Mouse (Mus musculus): Measurements from ENCODE around the gene Smarce1. TPM values are rescaled to one million over a fixed set of nuclear protein-coding genes. Genes with fewer than 3 reads are reported as not detected.

Smarce1 gene
- polyA plus RNA-seq, 1 experiment from 2014 or later = 235 TPM

DNA sequence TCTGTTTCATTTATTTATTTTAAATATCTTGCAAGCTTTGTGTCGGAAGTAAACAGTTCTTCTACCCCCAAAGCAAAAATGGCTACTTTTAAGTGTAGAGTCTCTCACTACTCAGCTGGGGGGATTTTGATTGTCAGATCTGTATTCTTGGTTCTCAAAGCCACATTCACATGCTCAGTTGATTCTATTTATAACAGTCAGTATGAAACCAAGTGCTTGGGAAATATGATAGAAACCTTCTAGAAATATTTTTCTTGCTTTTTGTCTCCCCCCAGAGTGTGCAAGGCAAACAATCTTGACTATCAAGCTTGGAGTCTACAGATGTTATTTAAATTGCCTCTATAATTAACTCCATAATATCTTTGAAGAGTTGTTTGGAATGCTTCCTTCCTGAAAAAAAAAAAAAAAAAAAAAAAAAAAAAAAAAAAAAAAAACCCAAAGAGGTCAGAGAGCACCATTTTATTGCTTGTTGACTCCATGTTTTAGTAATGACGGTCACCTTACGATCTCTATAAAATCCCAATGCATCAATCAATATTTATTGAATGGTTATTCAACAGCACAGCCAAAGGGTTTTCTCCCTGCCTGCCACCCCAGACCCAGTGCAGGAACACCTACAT lies 12.5 kb upstream of the Smarce1 start:
- Histone ChIP-seq H3K4me3 (ENCODE audit: low read length) (peak overlapping the region; percentile 26), H3K9me3 (ENCODE audit: control insufficient read depth, low read length) (no peaks in the 10 kb centered on the region), H3K36me3 (ENCODE audit: control insufficient read depth, insufficient read depth, low read length) (no peaks in the 10 kb centered on the region), H3K27me3 (ENCODE audit: control insufficient read depth, insufficient read depth, low read depth, low read length) (no peaks in the 10 kb centered on the region), H3K27ac (ENCODE audit: low read length) (no peak overlapping the region), H3K4me1 (replicated peaks; ENCODE audit: control insufficient read depth, insufficient read depth, low read length) (peaks cover 3% of the 10 kb centered on the region; the same call in 1 of the 2 replicates), H3K9ac (ENCODE audit: low read length) (0 out of 2 replicates have a peak overlapping the region, but pooled peaks have one; percentile 14), H3K4me2 (ENCODE audit: low read depth, low read length) (peak overlapping the region; percentile 51)
- 47% methylated on average over 3 of the region's 3 CpGs for WGBS
- ATAC-seq (ENCODE audit: low read depth) = no peak

DNA sequence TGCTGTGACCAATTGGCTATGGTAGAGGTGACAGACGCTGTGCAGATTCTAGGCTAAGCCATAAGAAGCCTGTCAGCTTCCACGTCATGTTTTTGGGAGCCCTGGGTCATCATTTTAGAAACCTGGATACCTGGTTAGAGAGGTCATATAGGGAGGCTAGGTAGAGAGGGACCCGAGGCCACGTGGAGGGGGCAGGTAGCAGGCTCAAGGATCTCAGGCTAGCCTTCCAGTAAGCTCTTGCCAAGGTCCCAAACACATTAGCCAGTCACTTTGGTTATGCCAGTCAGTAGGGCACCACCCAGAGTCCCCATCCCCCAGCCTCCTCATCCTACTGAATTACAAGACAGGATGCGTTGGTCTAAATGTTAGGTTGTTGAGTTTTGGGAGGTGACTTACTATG lies 11.2 kb upstream of the Smarce1 start:
- Histone ChIP-seq H3K9ac (ENCODE audit: low read length) (no peak overlapping the region), H3K27me3 (ENCODE audit: control insufficient read depth, insufficient read depth, low read depth, low read length) (no peaks in the 10 kb centered on the region), H3K36me3 (ENCODE audit: control insufficient read depth, insufficient read depth, low read length) (no peaks in the 10 kb centered on the region), H3K4me2 (ENCODE audit: low read depth, low read length) (no peak overlapping the region), H3K9me3 (ENCODE audit: control insufficient read depth, low read length) (no peaks in the 10 kb centered on the region), H3K27ac (ENCODE audit: low read length) (no peak overlapping the region), H3K4me1 (replicated peaks; ENCODE audit: control insufficient read depth, insufficient read depth, low read length) (peaks cover 3% of the 10 kb centered on the region; the same call in 1 of the 2 replicates), H3K4me3 (ENCODE audit: low read length) (no peak overlapping the region)
- no peak for ATAC-seq (ENCODE audit: low read depth)
- 72% methylated on average over 5 of the region's 5 CpGs for WGBS

DNA sequence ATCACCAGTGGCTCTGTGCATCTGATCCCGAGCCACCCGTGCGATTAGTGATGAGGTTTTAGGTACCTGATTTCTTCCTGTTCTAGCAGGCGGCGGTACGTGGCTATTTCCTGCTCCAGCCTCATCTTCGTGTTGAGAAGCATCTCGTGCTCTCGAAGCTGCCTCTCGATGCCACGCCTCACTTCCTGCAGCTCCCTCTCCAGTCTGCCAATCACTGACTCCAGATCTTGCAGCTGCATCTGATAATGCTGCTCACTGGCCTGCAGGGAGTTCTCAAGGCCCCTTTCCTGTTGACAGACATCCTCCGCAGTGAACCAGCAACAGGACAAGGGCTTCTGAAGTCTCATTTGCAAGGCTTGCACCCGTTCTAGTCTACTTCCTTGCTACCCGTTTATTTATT lies 7.7 kb upstream of the Smarce1 start:
- Histone ChIP-seq H3K27me3 (ENCODE audit: control insufficient read depth, insufficient read depth, low read depth, low read length) (no peaks in the 10 kb centered on the region), H3K27ac (ENCODE audit: low read length) (no peak overlapping the region), H3K4me2 (ENCODE audit: low read depth, low read length) (no peak overlapping the region), H3K36me3 (ENCODE audit: control insufficient read depth, insufficient read depth, low read length) (no peaks in the 10 kb centered on the region), H3K9ac (ENCODE audit: low read length) (no peak overlapping the region), H3K4me1 (replicated peaks; ENCODE audit: control insufficient read depth, insufficient read depth, low read length) (no peaks in the 10 kb centered on the region), H3K9me3 (ENCODE audit: control insufficient read depth, low read length) (no peaks in the 10 kb centered on the region), H3K4me3 (ENCODE audit: low read length) (no peak overlapping the region)
- WGBS = 46% methylated on average over 14 of the region's 14 CpGs
- no peak for ATAC-seq (ENCODE audit: low read depth)

DNA sequence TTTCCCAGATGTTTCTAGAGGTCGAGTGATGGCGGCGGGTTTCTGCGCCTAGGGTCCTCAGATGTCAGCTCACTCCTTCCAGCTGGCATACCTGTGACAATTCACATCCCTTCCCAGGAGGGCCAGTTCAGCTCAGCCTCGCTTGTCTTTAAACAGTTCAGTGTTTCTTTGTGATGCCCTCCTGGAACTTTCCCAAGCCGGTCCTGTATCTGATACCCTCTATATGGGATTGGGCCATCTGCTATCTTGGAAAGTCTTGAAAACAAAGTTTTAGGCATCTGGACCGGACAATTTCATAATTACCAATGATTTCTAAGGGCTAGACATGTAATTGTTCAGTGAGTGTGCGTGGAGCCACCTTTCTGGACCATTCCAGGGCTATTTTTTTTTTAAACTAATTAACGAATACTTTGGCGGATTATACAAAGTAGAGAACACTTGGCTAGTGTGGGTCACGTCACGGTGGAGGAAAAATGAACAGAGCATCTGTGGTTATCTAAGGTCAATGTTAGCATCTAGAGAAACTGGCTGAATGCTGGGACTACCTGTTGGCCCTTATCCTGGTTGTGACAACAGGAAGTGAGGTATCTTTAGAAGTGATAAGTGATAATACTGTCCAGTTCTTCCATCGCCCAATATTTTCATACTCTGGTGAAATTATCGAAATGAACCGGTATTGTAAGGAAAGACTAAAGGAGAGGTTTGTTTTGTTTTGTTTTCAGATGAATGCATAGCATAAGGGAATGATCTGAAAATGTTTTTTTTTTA lies 416 bp upstream of the Smarce1 start:
- Histone ChIP-seq H3K36me3 (ENCODE audit: control insufficient read depth, insufficient read depth, low read length) (peaks cover 14% of the 10 kb centered on the region), H3K9ac (ENCODE audit: low read length) (peak overlapping the region; percentile 100), H3K4me3 (ENCODE audit: low read length) (peak overlapping the region; percentile 92), H3K4me1 (replicated peaks; ENCODE audit: control insufficient read depth, insufficient read depth, low read length) (peaks cover 13% of the 10 kb centered on the region), H3K27me3 (ENCODE audit: control insufficient read depth, insufficient read depth, low read depth, low read length) (no peaks in the 10 kb centered on the region), H3K4me2 (ENCODE audit: low read depth, low read length) (peak overlapping the region; percentile 89), H3K9me3 (ENCODE audit: control insufficient read depth, low read length) (no peaks in the 10 kb centered on the region), H3K27ac (ENCODE audit: low read length) (peak overlapping the region; percentile 100)
- ATAC-seq (ENCODE audit: low read depth) = no peak; the same call in 1 of the 2 replicates
- WGBS = 18% methylated on average over 15 of the region's 15 CpGs

DNA sequence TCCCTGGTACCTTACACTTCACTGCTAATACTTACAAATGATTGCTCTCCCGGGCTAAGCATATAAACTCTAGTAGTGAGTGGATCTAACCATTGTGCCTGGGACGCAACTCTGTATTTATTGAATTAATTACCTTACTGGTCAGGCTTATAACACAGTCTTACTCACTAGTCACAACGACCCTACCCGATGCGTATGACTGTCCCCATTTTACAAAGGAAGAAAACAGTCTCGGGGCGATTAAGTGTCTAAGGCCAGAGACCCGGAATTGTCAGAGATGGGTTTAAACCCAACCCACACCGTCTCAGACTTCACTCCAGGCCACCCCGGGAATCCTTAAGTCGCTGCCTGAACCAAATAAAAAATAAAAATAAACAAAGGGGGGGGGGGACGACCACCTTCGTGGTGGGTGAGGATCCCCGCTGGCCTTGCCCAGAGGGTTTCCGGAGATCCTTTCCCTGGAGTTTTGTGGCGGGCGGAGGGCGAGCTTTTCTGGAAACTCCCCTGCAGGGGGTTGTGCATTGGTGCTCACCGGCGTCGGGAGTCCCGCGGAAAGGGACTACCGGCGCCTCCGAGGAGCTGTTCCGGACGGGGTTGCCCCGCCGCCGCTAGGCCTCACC lies 1.1 kb downstream of the Smarce1 start:
- Histone ChIP-seq H3K27me3 (ENCODE audit: control insufficient read depth, insufficient read depth, low read depth, low read length) (no peaks in the 10 kb centered on the region), H3K9ac (ENCODE audit: low read length) (peak overlapping the region; percentile 100), H3K36me3 (ENCODE audit: control insufficient read depth, insufficient read depth, low read length) (peaks cover 21% of the 10 kb centered on the region), H3K4me2 (ENCODE audit: low read depth, low read length) (peak overlapping the region; percentile 89), H3K4me3 (ENCODE audit: low read length) (peak overlapping the region; percentile 92), H3K4me1 (replicated peaks; ENCODE audit: control insufficient read depth, insufficient read depth, low read length) (peaks cover 13% of the 10 kb centered on the region), H3K27ac (ENCODE audit: low read length) (peak overlapping the region; percentile 100), H3K9me3 (ENCODE audit: control insufficient read depth, low read length) (no peaks in the 10 kb centered on the region)
- peak; percentile 62 for ATAC-seq (ENCODE audit: low read depth)
- under 1% methylated on average over 31 of the region's 31 CpGs for WGBS

DNA sequence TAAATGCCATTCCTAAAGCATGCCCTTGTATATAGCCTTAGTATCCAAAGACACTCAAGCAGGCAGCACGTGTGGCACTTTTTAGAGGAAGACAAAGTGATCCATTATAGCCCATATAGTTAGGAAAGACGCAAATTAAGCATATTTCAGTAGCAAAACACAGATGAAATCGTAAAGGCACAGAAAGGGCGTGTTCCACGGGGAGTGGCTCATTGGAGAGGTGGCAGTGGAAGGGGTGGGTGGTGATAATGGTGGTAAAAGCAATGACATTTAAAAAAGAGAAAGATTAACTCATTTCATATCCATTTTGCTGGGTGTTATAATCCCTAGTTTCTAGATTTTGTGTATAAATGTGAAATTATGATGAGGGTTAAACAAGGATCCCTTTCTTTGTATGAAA lies 4.5 kb downstream of the Smarce1 start:
- H3K4me2 ChIP-seq (ENCODE audit: low read depth, low read length) = no peak overlapping the region
- no peak overlapping the region for H3K4me3 ChIP-seq (ENCODE audit: low read length)
- no peaks in the 10 kb centered on the region for H3K27me3 ChIP-seq (ENCODE audit: control insufficient read depth, insufficient read depth, low read depth, low read length)
- peaks cover 34% of the 10 kb centered on the region for H3K36me3 ChIP-seq (ENCODE audit: control insufficient read depth, insufficient read depth, low read length)
- H3K27ac ChIP-seq (ENCODE audit: low read length) = no peak overlapping the region
- no peaks in the 10 kb centered on the region for H3K9me3 ChIP-seq (ENCODE audit: control insufficient read depth, low read length)
- ATAC-seq (ENCODE audit: low read depth) = no peak
- H3K4me1 ChIP-seq (replicated peaks; ENCODE audit: control insufficient read depth, insufficient read depth, low read length) = peaks cover 12% of the 10 kb centered on the region
- no peak overlapping the region for H3K9ac ChIP-seq (ENCODE audit: low read length)
- WGBS = 82% methylated on average over 5 of the region's 5 CpGs

DNA sequence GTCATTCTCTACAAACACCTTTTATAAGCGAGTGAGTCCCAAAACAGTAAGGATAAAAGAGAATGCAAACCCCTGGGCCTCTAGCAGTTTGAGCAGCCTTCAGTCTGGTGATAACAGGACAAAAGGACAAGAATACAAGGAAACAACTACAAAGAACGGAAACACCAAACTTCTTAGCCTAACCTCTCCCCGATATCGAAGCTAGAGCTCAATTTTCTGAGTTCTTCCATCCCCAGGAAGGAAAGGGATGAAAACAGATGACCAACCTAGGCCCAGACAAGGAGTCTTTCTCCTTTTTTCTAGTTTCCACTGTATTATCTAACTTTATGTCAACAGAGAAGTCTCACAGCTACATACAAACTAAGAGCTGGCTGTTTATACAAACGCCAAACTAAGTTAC lies 7.5 kb downstream of the Smarce1 start:
- Histone ChIP-seq H3K9ac (ENCODE audit: low read length) (no peak overlapping the region), H3K27ac (ENCODE audit: low read length) (no peak overlapping the region), H3K36me3 (ENCODE audit: control insufficient read depth, insufficient read depth, low read length) (peaks cover 48% of the 10 kb centered on the region), H3K4me2 (ENCODE audit: low read depth, low read length) (no peak overlapping the region), H3K27me3 (ENCODE audit: control insufficient read depth, insufficient read depth, low read depth, low read length) (no peaks in the 10 kb centered on the region), H3K4me1 (replicated peaks; ENCODE audit: control insufficient read depth, insufficient read depth, low read length) (peaks cover 4% of the 10 kb centered on the region; the same call in 1 of the 2 replicates), H3K4me3 (ENCODE audit: low read length) (no peak overlapping the region), H3K9me3 (ENCODE audit: control insufficient read depth, low read length) (no peaks in the 10 kb centered on the region)
- ATAC-seq (ENCODE audit: low read depth) = no peak
- 76% methylated on average over 5 of the region's 5 CpGs for WGBS

DNA sequence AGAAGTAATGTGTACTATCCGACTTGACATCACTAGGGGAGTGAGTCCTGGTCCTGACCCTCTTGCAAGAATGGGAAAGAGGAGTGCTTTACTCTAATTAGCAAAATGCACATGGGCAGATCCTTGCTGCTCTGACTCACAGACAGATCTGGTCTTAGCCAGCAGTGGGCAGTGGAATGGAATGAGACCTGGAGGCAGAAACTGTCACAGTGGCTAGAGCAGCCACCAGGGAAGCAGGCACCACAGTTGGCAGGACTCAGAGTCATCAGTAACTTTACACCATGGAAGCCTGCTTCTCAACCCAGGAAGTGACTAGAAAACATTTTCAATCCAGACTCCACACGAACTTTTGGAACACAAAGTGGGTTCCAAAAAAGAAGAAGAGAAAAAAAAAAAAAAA lies 9.0 kb downstream of the Smarce1 start:
- H3K4me2 ChIP-seq (ENCODE audit: low read depth, low read length) = no peak overlapping the region
- H3K9ac ChIP-seq (ENCODE audit: low read length) = no peak overlapping the region
- H3K27ac ChIP-seq (ENCODE audit: low read length) = no peak overlapping the region
- H3K4me3 ChIP-seq (ENCODE audit: low read length) = no peak overlapping the region
- no peaks in the 10 kb centered on the region for H3K27me3 ChIP-seq (ENCODE audit: control insufficient read depth, insufficient read depth, low read depth, low read length)
- no peaks in the 10 kb centered on the region for H3K4me1 ChIP-seq (replicated peaks; ENCODE audit: control insufficient read depth, insufficient read depth, low read length)
- H3K9me3 ChIP-seq (ENCODE audit: control insufficient read depth, low read length) = no peaks in the 10 kb centered on the region
- no peak for ATAC-seq (ENCODE audit: low read depth)
- H3K36me3 ChIP-seq (ENCODE audit: control insufficient read depth, insufficient read depth, low read length) = peaks cover 44% of the 10 kb centered on the region
- WGBS = 59% methylated on average over 2 of the region's 2 CpGs

DNA sequence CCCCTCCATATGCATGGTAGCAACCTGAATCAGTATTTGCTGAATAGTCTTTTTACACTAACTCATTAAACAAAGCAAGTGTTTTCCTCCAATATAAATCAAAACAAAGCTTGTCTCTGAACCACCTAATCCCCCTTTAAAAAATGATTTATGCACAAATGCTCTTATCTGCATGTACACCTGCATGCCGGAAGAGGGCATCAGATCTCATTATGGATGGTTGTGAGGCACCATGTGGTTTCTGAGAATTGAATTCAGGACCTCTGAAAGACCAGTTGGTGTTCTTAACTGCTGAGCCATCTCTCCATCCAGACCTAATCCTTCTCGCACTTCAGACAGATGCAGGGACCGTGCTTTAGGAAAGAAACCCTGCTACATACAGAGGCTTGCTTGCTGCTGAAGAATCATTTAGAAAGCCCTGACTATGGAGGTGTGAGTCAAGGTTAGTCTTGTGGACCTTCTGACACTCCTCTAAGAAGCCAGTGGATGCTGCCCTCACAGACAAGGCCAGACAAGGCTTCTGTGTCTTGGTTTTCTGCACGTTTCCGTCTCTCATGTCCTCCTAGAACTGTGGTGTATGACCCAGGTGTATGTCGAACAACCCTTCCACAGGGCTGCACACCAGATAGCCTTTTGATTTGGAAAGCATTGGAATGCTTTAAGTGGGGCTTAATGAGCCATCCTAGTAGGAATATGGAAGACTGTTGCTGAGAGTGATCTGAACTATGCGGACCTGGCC lies 13.4 kb downstream of the Smarce1 start:
- ATAC-seq (ENCODE audit: low read depth) = no peak
- Histone ChIP-seq H3K4me3 (ENCODE audit: low read length) (no peak overlapping the region), H3K27ac (ENCODE audit: low read length) (no peak overlapping the region), H3K9me3 (ENCODE audit: control insufficient read depth, low read length) (no peaks in the 10 kb centered on the region), H3K27me3 (ENCODE audit: control insufficient read depth, insufficient read depth, low read depth, low read length) (no peaks in the 10 kb centered on the region), H3K36me3 (ENCODE audit: control insufficient read depth, insufficient read depth, low read length) (peaks cover 51% of the 10 kb centered on the region), H3K4me2 (ENCODE audit: low read depth, low read length) (no peak overlapping the region), H3K4me1 (replicated peaks; ENCODE audit: control insufficient read depth, insufficient read depth, low read length) (no peaks in the 10 kb centered on the region), H3K9ac (ENCODE audit: low read length) (no peak overlapping the region)
- WGBS = 88% methylated on average over 7 of the region's 7 CpGs
